Mouse (Mus musculus) MEL (cell line): Measurements from ENCODE around the gene Slc16a11. TPM values are rescaled to one million over a fixed set of nuclear protein-coding genes. Genes with fewer than 3 reads are reported as not detected.

Source experiments
- DNase-seq: peaks from one replicate; pipeline ENCODE4 v3.0.0; 2011; ENCODE audit warnings: low read depth, low spot score
- H3K27ac ChIP-seq: 2 replicates; pipeline ENCODE4 v1.5.1; 2012; ENCODE audit warnings: low read depth, mild to moderate bottlenecking, control low read depth, low read length, moderate library complexity; ENCODE audit not compliant: control insufficient read depth
- H3K27me3 ChIP-seq, 2 experiments: fragments of 150-350 bp in 1 of 2; sonication (generic) in 1 of 2; 2 replicates each; pipeline ENCODE4 v1.6.1; 2012; ENCODE audit warnings: low read length in 2 of 2, mild to moderate bottlenecking in 2 of 2, improper control_type of control experiment in 1 of 2, moderate library complexity in 1 of 2; ENCODE audit not compliant: insufficient read depth in 2 of 2, control insufficient read depth in 1 of 2
- H3K36me3 ChIP-seq, 2 experiments: 2 replicates each; pipeline ENCODE4 v1.6.1; 2012 to 2014; ENCODE audit warnings: low read length in 2 of 2, improper control_type of control experiment in 1 of 2, inconsistent platforms in 1 of 2, mild to moderate bottlenecking in 1 of 2; ENCODE audit not compliant: insufficient read depth in 2 of 2, control insufficient read depth in 1 of 2
- H3K4me1 ChIP-seq, 2 experiments: fragments of 150-350 bp in 1 of 2; sonication (generic) in 1 of 2; 2 replicates each; pipeline ENCODE4 v1.6.1; 2012; ENCODE audit warnings: low read length in 2 of 2, improper control_type of control experiment in 1 of 2, mild to moderate bottlenecking in 1 of 2; ENCODE audit not compliant: insufficient read depth in 2 of 2, control insufficient read depth in 1 of 2
- H3K4me3 ChIP-seq, 2 experiments: fragments of 150-350 bp in 1 of 2; sonication (generic) in 1 of 2; 2 replicates each; pipeline ENCODE4 v1.5.1; 2012; ENCODE audit warnings: low read depth in 2 of 2, low read length in 2 of 2, mild to moderate bottlenecking in 2 of 2, moderate library complexity in 2 of 2, control low read depth in 1 of 2, improper control_type of control experiment in 1 of 2; ENCODE audit not compliant: control insufficient read depth in 1 of 2, insufficient read depth in 1 of 2
- H3K79me2 ChIP-seq: 2 replicates; pipeline ENCODE4 v1.6.1; 2012; ENCODE audit warnings: mild to moderate bottlenecking, low read length, moderate library complexity; ENCODE audit not compliant: control insufficient read depth, poor library complexity, insufficient read depth
- H3K9ac ChIP-seq: 2 replicates; pipeline ENCODE4 v1.6.1; 2012; ENCODE audit warnings: low read depth, mild to moderate bottlenecking, control low read depth, low read length, moderate library complexity; ENCODE audit not compliant: control insufficient read depth, poor library complexity, severe bottlenecking
- H3K9me3 ChIP-seq: fragments of 150-350 bp; sonication (generic); replicated peaks from 2 replicates; pipeline ENCODE4 v1.6.1; 2012; ENCODE audit warnings: mild to moderate bottlenecking, low read length, improper control_type of control experiment, moderate library complexity; ENCODE audit not compliant: insufficient read depth
- BHLHE40 ChIP-seq: IDR thresholded peaks from 2 replicates; pipeline ENCODE4 v1.6.1; 2012; ENCODE audit warnings: low read depth, mild to moderate bottlenecking, inconsistent platforms, low read length, improper control_type of control experiment, borderline replicate concordance
- EP300 ChIP-seq, 2 experiments: IDR thresholded peaks; 2 replicates each; pipeline ENCODE4 v1.6.1; 2011; ENCODE audit warnings: improper control_type of control experiment in 2 of 2, low read length in 2 of 2, low read depth in 1 of 2, mild to moderate bottlenecking in 1 of 2
- ETS1 ChIP-seq: IDR thresholded peaks from 2 replicates; pipeline ENCODE4 v1.6.1; 2012; ENCODE audit warnings: low read depth, mild to moderate bottlenecking, inconsistent platforms, low read length, improper control_type of control experiment, moderate library complexity
- GABPA ChIP-seq: IDR thresholded peaks from 2 replicates; pipeline ENCODE4 v1.6.1; 2012; ENCODE audit warnings: low read depth, mild to moderate bottlenecking, inconsistent platforms, low read length, improper control_type of control experiment, moderate library complexity
- GATA1 ChIP-seq: IDR thresholded peaks from 2 replicates; pipeline ENCODE4 v1.6.1; 2011; ENCODE audit warnings: low read depth, low read length, improper control_type of control experiment
- HCFC1 ChIP-seq: IDR thresholded peaks from 2 replicates; pipeline ENCODE4 v1.6.1; 2012; ENCODE audit warnings: low read depth, mild to moderate bottlenecking, inconsistent platforms, low read length, improper control_type of control experiment, moderate library complexity
- JUND ChIP-seq: IDR thresholded peaks from 2 replicates; pipeline ENCODE4 v1.6.1; 2011; ENCODE audit warnings: low read depth, mild to moderate bottlenecking, improper control_type of control experiment, low read length
- KAT2A ChIP-seq: conservative IDR thresholded peaks from 2 replicates; pipeline ENCODE4 v1.6.1; 2012; ENCODE audit warnings: low read depth, low read length, improper control_type of control experiment, inconsistent platforms
- MAFK ChIP-seq: IDR thresholded peaks from 2 replicates; pipeline ENCODE4 v1.6.1; 2011; ENCODE audit warnings: low read depth, mild to moderate bottlenecking, low read length, improper control_type of control experiment, borderline replicate concordance
- MAZ ChIP-seq: IDR thresholded peaks from 2 replicates; pipeline ENCODE4 v1.6.1; 2012; ENCODE audit warnings: low read depth, mild to moderate bottlenecking, inconsistent platforms, low read length, improper control_type of control experiment
- MXI1 ChIP-seq: IDR thresholded peaks from 2 replicates; pipeline ENCODE4 v1.6.1; 2011; ENCODE audit warnings: mild to moderate bottlenecking, low read depth, low read length, improper control_type of control experiment
- MYB ChIP-seq: IDR thresholded peaks from 2 replicates; pipeline ENCODE4 v1.6.1; 2011; ENCODE audit warnings: mild to moderate bottlenecking, low read depth, low read length, improper control_type of control experiment
- MYC ChIP-seq: IDR thresholded peaks from 2 replicates; pipeline ENCODE4 v1.6.1; 2011; ENCODE audit warnings: low read depth, mild to moderate bottlenecking, low read length, improper control_type of control experiment, moderate library complexity
- NELFE ChIP-seq: IDR thresholded peaks from 2 replicates; pipeline ENCODE4 v1.6.1; 2011; ENCODE audit warnings: low read depth, low read length, improper control_type of control experiment
- NRF1 ChIP-seq: IDR thresholded peaks from 2 replicates; pipeline ENCODE4 v1.6.1; 2014; ENCODE audit warnings: low read depth, mild to moderate bottlenecking, inconsistent platforms, low read length, improper control_type of control experiment, moderate library complexity; ENCODE audit not compliant: poor library complexity, insufficient read depth, severe bottlenecking
- POLR2A ChIP-seq, 2 experiments: IDR thresholded peaks; 2 replicates each; pipeline ENCODE4 v1.6.1; 2011 to 2012; ENCODE audit warnings: low read length in 2 of 2, mild to moderate bottlenecking in 2 of 2, control low read depth in 1 of 2, improper control_type of control experiment in 1 of 2, low read depth in 1 of 2, moderate library complexity in 1 of 2; ENCODE audit not compliant: control insufficient read depth in 1 of 2, insufficient read depth in 1 of 2, poor library complexity in 1 of 2
- POLR2AphosphoS5 ChIP-seq: IDR thresholded peaks from 2 replicates; pipeline ENCODE4 v1.6.1; 2012; ENCODE audit warnings: low read depth, borderline replicate concordance, mild to moderate bottlenecking, inconsistent platforms, low read length, moderate library complexity, mixed read lengths
- RCOR1 ChIP-seq: IDR thresholded peaks from 2 replicates; pipeline ENCODE4 v1.6.1; 2012; ENCODE audit warnings: low read depth, mild to moderate bottlenecking, inconsistent platforms, low read length, improper control_type of control experiment
- SIN3A ChIP-seq: IDR thresholded peaks from 2 replicates; pipeline ENCODE4 v1.6.1; 2012; ENCODE audit warnings: low read length, improper control_type of control experiment, inconsistent platforms
- TAL1 ChIP-seq: IDR thresholded peaks from 2 replicates; pipeline ENCODE4 v1.6.1; 2012; ENCODE audit warnings: mild to moderate bottlenecking, inconsistent platforms, low read length, moderate library complexity, mixed read lengths
- TCF12 ChIP-seq: IDR thresholded peaks from 2 replicates; pipeline ENCODE4 v1.6.1; 2014; ENCODE audit warnings: low read depth, mild to moderate bottlenecking, inconsistent platforms, low read length, improper control_type of control experiment, moderate library complexity
- UBTF ChIP-seq: IDR thresholded peaks from 2 replicates; pipeline ENCODE4 v1.6.1; 2012; ENCODE audit warnings: low read depth, mild to moderate bottlenecking, inconsistent platforms, low read length, improper control_type of control experiment, moderate library complexity, borderline replicate concordance; ENCODE audit not compliant: insufficient read depth
- USF1 ChIP-seq: IDR thresholded peaks from 2 replicates; pipeline ENCODE4 v1.6.1; 2014; ENCODE audit warnings: low read depth, mild to moderate bottlenecking, inconsistent platforms, low read length, improper control_type of control experiment, moderate library complexity
- USF2 ChIP-seq, 2 experiments: IDR thresholded peaks; 2 replicates each; pipeline ENCODE4 v1.6.1; 2011 to 2012; ENCODE audit warnings: improper control_type of control experiment in 2 of 2, low read length in 2 of 2, borderline replicate concordance in 1 of 2, inconsistent platforms in 1 of 2, low read depth in 1 of 2, mild to moderate bottlenecking in 1 of 2; ENCODE audit not compliant: insufficient read depth in 1 of 2
- ZC3H11A ChIP-seq: IDR thresholded peaks from 2 replicates; pipeline ENCODE4 v1.6.1; 2012; ENCODE audit warnings: low read depth, mild to moderate bottlenecking, inconsistent platforms, low read length, improper control_type of control experiment
- ZKSCAN1 ChIP-seq: IDR thresholded peaks from 2 replicates; pipeline ENCODE4 v1.6.1; 2012; ENCODE audit warnings: low read depth, mild to moderate bottlenecking, inconsistent platforms, low read length, improper control_type of control experiment, moderate library complexity
- ZMIZ1 ChIP-seq: IDR thresholded peaks from 2 replicates; pipeline ENCODE4 v1.6.1; 2012; ENCODE audit warnings: low read depth, mild to moderate bottlenecking, inconsistent platforms, low read length, improper control_type of control experiment, moderate library complexity
- ZNF384 ChIP-seq: IDR thresholded peaks from 2 replicates; pipeline ENCODE4 v1.6.1; 2012; ENCODE audit warnings: low read depth, mild to moderate bottlenecking, inconsistent platforms, low read length, improper control_type of control experiment
- polyA plus RNA-seq, 2 experiments: library from polyadenylated mRNA; stranded (reverse) in 1 of 2; unstranded in 1 of 2; fragments of >175 nt in 1 of 2; fragments of >200 nt in 1 of 2; gene quantifications; 2 replicates each; pipeline versions ENCODE4 v1.2.1 to v1.2.4; 2012; ENCODE audit warnings: low replicate concordance in 2 of 2, low read depth in 1 of 2; ENCODE audit not compliant: insufficient read length in 2 of 2, insufficient read depth in 1 of 2, missing spikeins in 1 of 2
- total RNA-seq: library from RNA; depleted of rRNA; stranded (reverse); fragments of 300-350 nt; gene quantifications from 2 replicates; pipeline ENCODE4 v1.2.3, GENCODE M21; 2012

Gene Slc16a11
- total and polyA plus RNA-seq, 3 experiments, result 0.31 to 1.2 TPM; not detected in 1

DNA sequence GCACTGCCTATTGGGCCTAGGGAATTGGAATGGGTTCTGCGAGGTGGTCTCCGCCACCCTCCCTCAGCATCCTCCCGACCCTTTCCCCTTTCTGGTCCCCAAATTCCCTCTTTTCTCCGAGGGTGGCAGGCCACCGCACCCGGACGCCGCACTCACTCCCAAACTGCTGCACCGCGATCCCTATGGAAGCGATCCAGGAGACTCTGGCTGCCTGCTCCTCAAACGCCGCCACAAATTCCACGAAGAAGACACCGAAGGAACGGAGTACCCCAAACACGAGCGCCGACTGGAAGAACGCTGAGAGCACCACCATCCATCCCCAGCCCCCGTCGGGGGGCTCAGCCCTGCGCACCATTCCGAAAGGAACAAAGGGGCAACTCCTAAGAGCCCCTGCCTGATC is 7.8 kb downstream of the Slc16a11 start:
- peak overlapping the region; percentile 62 to 76 for H3K4me3 ChIP-seq
- no peaks in the 10 kb centered on the region for H3K9me3 ChIP-seq
- H3K79me2 ChIP-seq, result peaks cover 5% of the 10 kb centered on the region; the same call in 1 of the 2 replicates
- H3K27ac ChIP-seq, result peak overlapping the region; percentile 95
- DNase-seq, result no peak
- no peak for TF ChIP-seq ZMIZ1
- TF ChIP-seq KAT2A, result no peak
- no peak for TF ChIP-seq EP300 (IDR thresholded peaks at IDR 0.05; ENCODE audit: low read depth in 1 of 2, low read length in 2 of 2)
- no peak for TF ChIP-seq ZNF384
- no peak for TF ChIP-seq BHLHE40
- no peak for TF ChIP-seq USF1
- no peak for TF ChIP-seq SIN3A
- no peak for TF ChIP-seq USF2 (IDR thresholded peaks at IDR 0.05; ENCODE audit: borderline replicate concordance in 1 of 2, insufficient read depth in 1 of 2, low read depth in 1 of 2, low read length in 2 of 2)
- no peak for TF ChIP-seq HCFC1
- no peak for TF ChIP-seq RCOR1
- no peak for TF ChIP-seq POLR2AphosphoS5
- TF ChIP-seq JUND, result no peak
- TF ChIP-seq ZKSCAN1, result no peak
- TF ChIP-seq UBTF, result no peak
- TF ChIP-seq GABPA, result no peak
- 0 out of 2 replicates have a peak, but pooled peaks have one; percentile 36 for TF ChIP-seq MAZ
- TF ChIP-seq POLR2A (IDR thresholded peaks at IDR 0.05; ENCODE audit: control insufficient read depth in 1 of 2, insufficient read depth in 1 of 2, low read depth in 1 of 2, low read length in 2 of 2, poor library complexity in 1 of 2), result 0 out of 4 replicates have a peak, but pooled peaks of 1 of the 2 experiments have one; percentile 51
- H3K36me3 ChIP-seq, result peaks cover 0 to 5% of the 10 kb centered on the region in 2 experiments; a peak in 2 of 4 replicates
- H3K4me1 ChIP-seq, result peaks cover 5 to 7% of the 10 kb centered on the region in 2 experiments; a peak in 3 of 4 replicates
- H3K27me3 ChIP-seq, result no peaks in the 10 kb centered on the region
- H3K9ac ChIP-seq, result peak overlapping the region; percentile 81

GRCm38 (mm10) chr11:70220731-70221602 is 8.4 kb downstream of the Slc16a11 start, which contains the start of gene Slc16a13:
Gene Slc16a13 (minus strand): TSS chr11:70221064.
- no peaks in the 10 kb centered on the region for H3K9me3 ChIP-seq
- DNase-seq, result peak; percentile 100
- H3K4me3 ChIP-seq, result peak within 1 kb of the TSS; percentile 66 to 77
- H3K27ac ChIP-seq, result peak within 1 kb of the TSS; percentile 95
- H3K79me2 ChIP-seq, result peaks cover 5% of the 10 kb centered on the region; the same call in 1 of the 2 replicates
- peaks cover 0 to 5% of the 10 kb centered on the region in 2 experiments; a peak in 2 of 4 replicates for H3K36me3 ChIP-seq
- peak within 1 kb of the TSS; percentile 81 for H3K9ac ChIP-seq
- peaks cover 5 to 7% of the 10 kb centered on the region in 2 experiments; a peak in 3 of 4 replicates for H3K4me1 ChIP-seq
- H3K27me3 ChIP-seq, result no peaks in the 10 kb centered on the region
- TF ChIP-seq SIN3A, result peak; percentile 88
- TF ChIP-seq NELFE, result peak; percentile 97
- TF ChIP-seq TCF12, result peak; percentile 78
- TF ChIP-seq MYC, result peak; percentile 73; the same call in 1 of the 2 replicates
- peak; percentile 94 for TF ChIP-seq MXI1
- TF ChIP-seq POLR2AphosphoS5, result peak; percentile 58; the same call in 1 of the 2 replicates
- peak in 1 of 2 experiments; percentile 51; a peak in 2 of 4 replicates for TF ChIP-seq EP300 (IDR thresholded peaks at IDR 0.05; ENCODE audit: low read depth in 1 of 2, low read length in 2 of 2)
- TF ChIP-seq BHLHE40, result peak; percentile 86
- peak; percentile 35 for TF ChIP-seq GATA1
- TF ChIP-seq JUND, result no peak
- peak; percentile 63 for TF ChIP-seq ETS1
- peak; percentile 95 for TF ChIP-seq NRF1
- no peak for TF ChIP-seq MAFK
- peak; percentile 53 for TF ChIP-seq TAL1
- no peak for TF ChIP-seq ZC3H11A
- TF ChIP-seq MYB, result 0 out of 2 replicates have a peak, but pooled peaks have one; percentile 34
